In genomic region chr1:188113240-188113639, GRCm38 (mm10) we compare ENCODE assay signal across 25 mouse cellular contexts.
"Had no signal": no experiment of that assay in that cellular context is flagged by ENCODE, and none has a peak within 500 bp of the region (broad histone marks: within the 10 kb centered on the region; RNA-seq: fewer than 3 reads in every experiment).

No protein-coding gene starts in this region.

- H3K4me3 ChIP-seq: embryonic facial prominence, embryonic 10.5 days; embryonic facial prominence, embryonic 12.5 days; embryonic facial prominence, embryonic 13.5 days; embryonic facial prominence, embryonic 15.5 days; erythroblast, embryonic 14.5 days; forebrain, embryonic 10.5 days; forebrain, embryonic 12.5 days; forebrain, embryonic 13.5 days; forebrain, embryonic 15.5 days; gastrocnemius, adult 2 months; heart, adult 2 months had no signal

- DNase-seq: cerebellum, adult 9-10 months; cerebellum, adult 9-11 months; cerebellum, postnatal 10 days; cerebellum, postnatal 14 days; cerebellum, postnatal 25 days; cerebellum, postnatal 36 days; embryo, embryonic 11 days; forebrain, postnatal 0 days; gastrocnemius, adult 2 months; gastrocnemius, postnatal 10 days; gastrocnemius, postnatal 14 days; gastrocnemius, postnatal 25 days; gastrocnemius, postnatal 36 days; heart, adult 11 months; heart, adult 18-20 months; heart, adult 2 months had no signal

- H3K4me1 ChIP-seq: embryonic facial prominence, embryonic 12.5 days; forebrain, embryonic 10.5 days had no signal

- H3K9ac ChIP-seq: embryonic facial prominence, embryonic 12.5 days; embryonic facial prominence, embryonic 13.5 days; embryonic facial prominence, embryonic 15.5 days; forebrain, embryonic 12.5 days; forebrain, embryonic 13.5 days; forebrain, embryonic 15.5 days; forebrain, postnatal 0 days had no signal

- H3K36me3 ChIP-seq: embryonic facial prominence, embryonic 10.5 days; embryonic facial prominence, embryonic 12.5 days; embryonic facial prominence, embryonic 13.5 days; embryonic facial prominence, embryonic 15.5 days; forebrain, embryonic 10.5 days; forebrain, embryonic 12.5 days; forebrain, embryonic 15.5 days had no signal

- H3K9me3 ChIP-seq: embryonic facial prominence, embryonic 10.5 days; embryonic facial prominence, embryonic 12.5 days; embryonic facial prominence, embryonic 13.5 days; embryonic facial prominence, embryonic 15.5 days; forebrain, embryonic 10.5 days; forebrain, embryonic 12.5 days; forebrain, embryonic 13.5 days; forebrain, embryonic 15.5 days had no signal

- H3K27me3 ChIP-seq: embryonic facial prominence, embryonic 12.5 days; embryonic facial prominence, embryonic 13.5 days; embryonic facial prominence, embryonic 15.5 days; forebrain, embryonic 12.5 days; forebrain, embryonic 13.5 days; forebrain, embryonic 15.5 days had no signal

- H3K27ac ChIP-seq: embryonic facial prominence, embryonic 10.5 days; embryonic facial prominence, embryonic 12.5 days; embryonic facial prominence, embryonic 13.5 days; embryonic facial prominence, embryonic 15.5 days; forebrain, embryonic 10.5 days; forebrain, embryonic 12.5 days; forebrain, embryonic 13.5 days; forebrain, embryonic 15.5 days; gastrocnemius, adult 2 months; heart, adult 2 months had no signal
